Mouse (Mus musculus) limb, embryonic 15.5 days (tissue): ENCODE results near the gene Hoxb9. TPM values are rescaled to one million over a fixed set of nuclear protein-coding genes. Genes with fewer than 3 reads are reported as not detected.

ENCODE experiments used
- ATAC-seq: fragments of 200-750 bp; cut with Nextera tagmentation; 2 replicates; pipeline ENCODE4 v1.8.0; 2017; ENCODE audit warnings: low read depth, moderate TSS enrichment; ENCODE audit not compliant: insufficient number of reproducible peaks, low FRiP score, low TSS enrichment
- H3K27ac ChIP-seq: fragments of 300-500 bp; sonication (generic); 2 replicates; pipeline ENCODE4 v1.5.1; 2015; ENCODE audit warnings: moderate library complexity, mild to moderate bottlenecking, inconsistent platforms
- H3K27me3 ChIP-seq: fragments of 300-500 bp; sonication (generic); 2 replicates; pipeline ENCODE4 v1.6.1; 2015; ENCODE audit warnings: inconsistent platforms
- H3K36me3 ChIP-seq: fragments of 300-500 bp; sonication (generic); 2 replicates; pipeline ENCODE4 v1.6.1; 2015; ENCODE audit warnings: inconsistent platforms
- H3K4me1 ChIP-seq: fragments of 300-500 bp; sonication (generic); 2 replicates; pipeline ENCODE4 v1.6.1; 2015; ENCODE audit warnings: inconsistent platforms
- H3K4me2 ChIP-seq: fragments of 300-500 bp; sonication (generic); 2 replicates; pipeline ENCODE4 v1.6.1; 2015; ENCODE audit warnings: mild to moderate bottlenecking, inconsistent platforms
- H3K4me3 ChIP-seq: fragments of 300-500 bp; sonication (generic); 2 replicates; pipeline ENCODE4 v1.5.1; 2015; ENCODE audit warnings: mild to moderate bottlenecking, inconsistent platforms
- H3K9ac ChIP-seq: fragments of 300-500 bp; sonication (generic); 2 replicates; pipeline ENCODE4 v1.6.1; 2015; ENCODE audit warnings: inconsistent platforms
- H3K9me3 ChIP-seq: fragments of 300-500 bp; sonication (generic); 2 replicates; pipeline ENCODE4 v1.6.1; 2016; ENCODE audit warnings: inconsistent platforms
- WGBS: fragments of 180-500 bp; shearing (Covaris S2); methylation state at CpG from one replicate; pipeline ENCODE4 v1.1.7; 2015; 5-methylcytosine and 5-hydroxymethylcytosine counted together
- polyA plus RNA-seq: library from polyadenylated mRNA; unstranded; fragments of >200 nt; fragmentation: Nextera tagmentation; extraction: Ambion mirVana; gene quantifications from 2 replicates; pipeline ENCODE4 v1.2.1, GENCODE M21; 2015

Gene Hoxb9
- polyA plus RNA-seq, 1 experiment from 2014 or later = 1.4 TPM

- H3K27me3 ChIP-seq = peaks cover 97% of the 10 kb centered on the region
- WGBS = 35% methylated on average over 1 of the region's 1 CpGs
- no peaks in the 10 kb centered on the region for H3K36me3 ChIP-seq
- no peak overlapping the region for H3K27ac ChIP-seq
- no peak overlapping the region for H3K9ac ChIP-seq
- no peaks in the 10 kb centered on the region for H3K9me3 ChIP-seq
- no peak for ATAC-seq
- peaks cover 22% of the 10 kb centered on the region for H3K4me1 ChIP-seq
- H3K4me2 ChIP-seq = no peak overlapping the region
- no peak overlapping the region for H3K4me3 ChIP-seq
Observed at GRCm38 (mm10) chr11:96288455-96289221, 17.4 kb downstream of the Hoxb9 start.

DNA sequence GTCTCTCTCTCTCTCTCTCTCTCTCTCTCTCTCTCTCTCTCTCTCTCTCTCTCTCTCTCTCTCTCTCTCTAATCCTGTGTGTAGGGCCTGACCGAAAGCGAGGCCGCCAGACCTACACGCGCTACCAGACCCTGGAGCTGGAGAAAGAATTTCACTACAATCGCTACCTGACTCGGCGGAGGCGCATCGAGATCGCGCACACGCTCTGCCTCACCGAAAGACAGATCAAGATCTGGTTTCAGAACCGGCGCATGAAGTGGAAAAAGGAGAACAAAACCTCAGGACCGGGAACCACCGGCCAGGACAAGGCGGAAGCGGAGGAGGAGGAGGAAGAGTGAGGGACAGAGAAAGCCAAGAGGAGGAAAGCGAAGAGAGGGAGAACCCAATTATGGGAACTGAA is 18.0 kb downstream of the Hoxb9 start:
- no peak for ATAC-seq

GRCm38 (mm10) chr11:96289837-96290236 is 18.6 kb downstream of the Hoxb9 start:
- Histone ChIP-seq H3K9me3 (no peaks in the 10 kb centered on the region), H3K4me3 (no peak overlapping the region), H3K36me3 (no peaks in the 10 kb centered on the region), H3K27me3 (peaks cover 97% of the 10 kb centered on the region), H3K9ac (no peak overlapping the region), H3K4me2 (no peak overlapping the region), H3K27ac (no peak overlapping the region), H3K4me1 (peaks cover 16% of the 10 kb centered on the region)
- no peak for ATAC-seq
- 29% methylated on average over 6 of the region's 6 CpGs for WGBS

More for the DNA sequence above, 18.0 kb downstream of the Hoxb9 start:
- no peak overlapping the region for H3K4me2 ChIP-seq
- H3K9ac ChIP-seq = no peak overlapping the region
- no peaks in the 10 kb centered on the region for H3K9me3 ChIP-seq
- no peaks in the 10 kb centered on the region for H3K36me3 ChIP-seq
- H3K4me3 ChIP-seq = no peak overlapping the region
- H3K27ac ChIP-seq = no peak overlapping the region
- H3K4me1 ChIP-seq = peaks cover 18% of the 10 kb centered on the region
- 26% methylated on average over 21 of the region's 21 CpGs for WGBS
- H3K27me3 ChIP-seq = peaks cover 97% of the 10 kb centered on the region

GRCm38 (mm10) chr11:96290705-96291355 is 19.6 kb downstream of the Hoxb9 start:
- Histone ChIP-seq H3K9ac (no peak overlapping the region), H3K4me1 (peaks cover 20% of the 10 kb centered on the region), H3K27ac (no peak overlapping the region), H3K27me3 (peaks cover 98% of the 10 kb centered on the region), H3K4me2 (no peak overlapping the region), H3K9me3 (no peaks in the 10 kb centered on the region), H3K4me3 (no peak overlapping the region), H3K36me3 (no peaks in the 10 kb centered on the region)
- ATAC-seq = no peak
- WGBS = 25% methylated on average over 17 of the region's 17 CpGs

DNA sequence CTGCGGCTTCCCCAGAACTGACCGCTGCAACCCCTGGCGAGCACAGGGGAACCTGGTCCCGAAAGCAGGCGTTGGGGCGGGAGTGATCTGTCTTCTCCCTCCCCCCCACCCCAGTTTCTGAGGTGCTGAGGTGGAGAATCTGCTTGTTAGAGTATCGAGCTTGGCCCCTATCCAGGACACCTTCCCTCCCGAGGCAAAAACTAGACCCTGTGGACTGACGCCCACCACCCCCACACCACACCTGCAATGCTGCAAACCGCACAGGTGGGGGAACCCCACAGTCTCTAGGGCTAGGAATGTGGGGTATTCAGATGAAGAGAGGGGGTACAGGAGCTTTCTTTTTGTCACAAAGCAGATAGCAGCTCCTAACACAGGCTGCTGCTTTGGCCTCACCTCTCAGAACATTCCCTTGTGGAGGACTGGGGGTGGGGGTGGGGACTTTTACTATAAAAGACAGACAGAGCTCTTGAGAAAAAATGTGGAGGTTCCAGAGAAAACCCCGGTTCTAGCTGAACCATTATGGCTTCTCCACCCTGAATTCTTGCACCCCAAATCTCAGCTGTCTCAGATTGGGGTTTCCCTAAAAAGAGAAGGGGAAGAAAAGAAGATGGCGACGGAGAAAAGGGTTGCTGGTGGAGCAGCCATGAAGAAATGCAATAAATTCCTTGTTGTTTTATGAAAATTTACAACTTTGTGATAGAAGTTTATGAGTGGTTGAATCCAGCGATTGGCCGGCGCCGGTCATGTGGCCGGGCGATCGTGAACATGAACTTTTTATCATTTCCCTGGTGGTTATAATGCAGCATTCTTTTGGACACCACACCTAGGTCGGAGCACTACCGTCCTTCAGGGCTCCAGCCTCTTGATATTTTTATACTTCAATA is 20.7 kb downstream of the Hoxb9 start, which contains the start of gene Hoxb6:
Hoxb6 (plus strand) TSS at position 796 of the 884 bp plus-strand sequence.
- Histone ChIP-seq H3K4me2 (peak within 1 kb of the TSS; percentile 4; the same call in 1 of the 2 replicates), H3K9me3 (no peaks in the 10 kb centered on the region), H3K27ac (no peak within 1 kb of the TSS; the same call in 1 of the 2 replicates), H3K4me3 (peak within 1 kb of the TSS; percentile 28), H3K4me1 (peaks cover 16% of the 10 kb centered on the region), H3K36me3 (no peaks in the 10 kb centered on the region), H3K9ac (no peak within 1 kb of the TSS), H3K27me3 (peaks cover 98% of the 10 kb centered on the region)
- 6% methylated on average over 22 of the region's 22 CpGs for WGBS
- ATAC-seq = no peak

GRCm38 (mm10) chr11:96292565-96293301 is 21.5 kb downstream of the Hoxb9 start:
- WGBS = 2% methylated on average over 12 of the region's 12 CpGs
- H3K27ac ChIP-seq = no peak overlapping the region
- no peaks in the 10 kb centered on the region for H3K36me3 ChIP-seq
- H3K4me1 ChIP-seq = peaks cover 14% of the 10 kb centered on the region; the same call in 1 of the 2 replicates
- no peak overlapping the region for H3K9ac ChIP-seq
- no peak for ATAC-seq
- H3K27me3 ChIP-seq = peaks cover 98% of the 10 kb centered on the region
- no peak overlapping the region for H3K4me2 ChIP-seq
- H3K4me3 ChIP-seq = peak overlapping the region; percentile 28
- H3K9me3 ChIP-seq = no peaks in the 10 kb centered on the region

GRCm38 (mm10) chr11:96293302-96293921 is 22.2 kb downstream of the Hoxb9 start:
- Histone ChIP-seq H3K27me3 (peaks cover 98% of the 10 kb centered on the region), H3K4me2 (no peak overlapping the region), H3K9me3 (no peaks in the 10 kb centered on the region), H3K27ac (no peak overlapping the region), H3K36me3 (no peaks in the 10 kb centered on the region), H3K9ac (no peak overlapping the region), H3K4me1 (peaks cover 14% of the 10 kb centered on the region; the same call in 1 of the 2 replicates), H3K4me3 (peak overlapping the region; percentile 28)
- 4% methylated on average over 22 of the region's 22 CpGs for WGBS
- ATAC-seq = no peak

DNA sequence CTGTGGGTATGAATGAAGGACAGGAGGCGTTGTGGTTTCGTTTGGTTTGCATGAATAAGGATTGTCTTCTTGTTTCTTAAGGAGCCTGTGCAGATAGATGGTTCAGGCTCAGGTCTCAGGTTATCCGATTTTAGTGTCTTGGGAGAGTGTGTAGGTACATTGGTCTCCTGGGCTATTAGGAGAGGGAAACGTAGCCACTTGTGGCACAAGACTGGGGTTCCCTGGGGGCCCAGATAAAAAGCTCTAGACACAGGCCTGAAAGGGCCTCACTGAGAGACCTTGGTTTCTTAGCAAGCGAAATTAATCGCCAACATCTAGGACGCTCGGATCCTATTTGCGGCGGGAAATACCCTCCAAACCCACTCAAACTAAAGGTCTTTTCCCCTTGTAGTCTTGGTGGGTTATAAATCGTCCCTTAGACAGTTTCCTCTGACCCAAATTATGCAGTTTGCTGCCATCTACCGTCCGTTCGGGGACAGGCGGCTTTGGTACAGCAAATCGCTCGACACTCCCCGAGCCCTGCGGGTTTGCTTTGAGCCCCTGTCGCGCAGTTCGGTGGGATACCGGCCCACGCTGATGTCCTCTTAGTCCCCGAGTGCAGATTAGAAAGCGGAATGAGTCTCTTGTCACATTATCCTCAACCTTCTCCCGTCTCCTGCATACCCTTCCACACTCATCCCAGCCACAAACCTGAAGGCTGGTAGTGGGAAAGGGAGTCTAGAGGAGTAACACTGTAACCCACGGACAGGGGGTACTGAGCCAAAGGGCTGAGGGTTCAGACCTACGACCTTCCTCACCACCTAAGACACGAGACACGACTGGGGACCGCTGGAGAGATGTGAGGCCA is 23.2 kb downstream of the Hoxb9 start:
- WGBS = under 1% methylated on average over 32 of the region's 32 CpGs
- Histone ChIP-seq H3K36me3 (no peaks in the 10 kb centered on the region), H3K4me2 (peak overlapping the region; percentile 31), H3K27ac (no peak overlapping the region), H3K9ac (no peak overlapping the region), H3K27me3 (peaks cover 99% of the 10 kb centered on the region), H3K4me1 (peaks cover 21% of the 10 kb centered on the region), H3K4me3 (peak overlapping the region; percentile 18), H3K9me3 (no peaks in the 10 kb centered on the region)
- ATAC-seq = no peak

- Histone ChIP-seq H3K4me3 (peak overlapping the region; percentile 18; the same call in 1 of the 2 replicates), H3K9me3 (no peaks in the 10 kb centered on the region), H3K27ac (no peak overlapping the region), H3K4me2 (peak overlapping the region; percentile 31; the same call in 1 of the 2 replicates), H3K4me1 (peaks cover 21% of the 10 kb centered on the region), H3K27me3 (peaks cover 99% of the 10 kb centered on the region), H3K9ac (no peak overlapping the region), H3K36me3 (no peaks in the 10 kb centered on the region)
- WGBS = 1% methylated on average over 30 of the region's 30 CpGs
- ATAC-seq = no peak
Observed at GRCm38 (mm10) chr11:96295092-96295835, 24.0 kb downstream of the Hoxb9 start.

DNA sequence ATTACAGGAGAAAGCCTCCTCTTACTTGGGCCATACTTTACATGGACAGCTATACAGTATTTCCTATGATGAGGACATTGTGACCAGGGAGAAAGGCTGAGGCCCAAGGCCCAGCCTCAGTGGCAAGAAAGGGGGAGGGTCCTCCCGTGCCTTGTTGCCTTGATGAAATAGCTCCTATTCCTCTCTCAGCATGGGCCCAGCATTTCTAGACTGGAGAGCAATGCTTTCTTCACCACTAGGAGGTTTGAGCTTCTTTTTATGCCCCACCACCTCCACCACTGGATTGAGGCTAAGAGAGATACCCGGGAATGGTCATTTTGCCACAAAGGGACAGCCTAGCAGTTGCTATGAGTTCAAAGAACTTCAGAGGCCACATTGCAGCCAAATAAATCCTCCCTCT is 25.7 kb downstream of the Hoxb9 start:
- Histone ChIP-seq H3K27me3 (peaks cover 100% of the 10 kb centered on the region), H3K4me2 (no peak overlapping the region), H3K4me1 (peaks cover 21% of the 10 kb centered on the region), H3K9ac (no peak overlapping the region), H3K36me3 (no peaks in the 10 kb centered on the region), H3K9me3 (no peaks in the 10 kb centered on the region), H3K27ac (no peak overlapping the region), H3K4me3 (no peak overlapping the region)
- no peak for ATAC-seq
- WGBS = 11% methylated on average over 2 of the region's 2 CpGs
